Mouse (Mus musculus) kidney, postnatal 10 days (tissue): ENCODE measurements around the gene Grk3.

Experiments used
- DNase-seq: peaks from one replicate; pipeline ENCODE4 v3.0.0; 2021; ENCODE audit warnings: mixed read lengths

The Grk3 gene

DNA sequence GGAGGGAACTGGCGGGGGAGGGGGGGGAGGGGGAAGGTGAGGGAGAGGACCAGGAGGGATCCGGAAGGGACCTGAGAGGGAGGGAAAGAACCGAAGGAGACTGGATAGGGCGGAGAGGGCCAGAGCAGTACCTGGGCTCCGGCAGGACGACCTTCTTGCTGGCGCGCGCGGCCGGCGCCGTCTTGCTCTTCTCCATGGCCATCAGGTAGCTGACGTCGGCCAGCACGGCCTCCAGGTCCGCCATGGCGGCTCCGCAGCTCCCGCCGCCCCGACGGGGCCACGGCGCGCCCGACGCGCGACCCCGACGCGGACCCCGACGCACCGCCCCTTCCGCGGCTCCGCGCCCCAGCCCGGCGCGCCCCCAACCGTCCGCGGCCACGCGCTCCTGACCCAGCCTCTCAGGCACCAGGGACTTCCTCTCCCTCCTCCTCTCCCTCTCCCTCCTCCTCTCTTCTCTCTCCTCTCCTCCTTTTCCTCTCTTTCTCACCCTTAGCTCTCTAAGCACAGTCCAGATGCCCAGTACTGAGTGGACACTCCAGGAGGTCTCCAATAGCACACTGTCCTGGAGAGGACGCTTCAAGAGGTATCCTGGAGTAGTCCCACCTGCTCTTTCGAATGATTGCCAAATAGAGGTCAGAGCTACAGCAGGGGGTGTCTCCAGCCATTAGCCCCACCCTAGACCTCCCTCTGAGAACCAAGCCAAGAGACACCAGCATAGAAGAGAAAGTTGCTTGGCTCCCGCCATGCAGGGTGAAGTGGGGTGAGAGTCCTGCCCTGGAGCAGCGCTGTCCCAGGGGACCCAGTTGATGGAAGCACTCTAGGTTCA is at the start of gene Grk3:
TSS of gene Grk3 (minus strand) at position 556 of the 826 bp plus-strand sequence.
- peak; percentile 87 for DNase-seq

GRCm38 (mm10) chr5:113054308-113054707 is 38.7 kb upstream of the Grk3 start:
- DNase-seq: peak; percentile 86

DNA sequence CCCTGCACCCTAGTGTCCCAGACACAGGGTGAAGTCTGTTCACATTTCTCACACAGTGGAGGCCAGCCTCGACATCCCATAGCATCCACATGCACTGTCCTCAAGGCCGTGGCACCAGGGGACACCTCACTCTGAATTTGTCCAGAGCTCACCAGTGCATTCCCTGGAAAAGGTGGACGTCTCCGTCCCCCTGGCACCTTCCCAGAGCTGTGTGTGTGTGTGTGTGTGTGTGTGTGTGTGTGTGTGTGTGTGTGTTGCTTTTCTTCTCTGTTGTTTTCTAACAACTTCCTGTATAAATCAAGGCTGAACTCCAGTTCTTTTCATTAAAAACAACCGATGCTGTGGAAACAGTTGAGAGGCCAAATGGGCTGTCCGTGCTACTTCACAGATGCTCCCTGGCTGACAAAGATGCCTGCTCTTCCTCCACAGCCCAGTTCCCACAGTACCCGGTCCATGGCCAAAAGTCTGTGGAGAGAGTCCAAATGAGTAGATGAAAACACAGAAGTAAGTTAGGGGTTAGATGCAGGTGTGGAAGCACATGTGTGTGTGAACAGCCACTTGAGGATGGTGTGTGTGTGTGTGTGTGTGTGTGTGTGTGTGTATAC is 35.1 kb upstream of the Grk3 start:
- peak; percentile 36 for DNase-seq

DNA sequence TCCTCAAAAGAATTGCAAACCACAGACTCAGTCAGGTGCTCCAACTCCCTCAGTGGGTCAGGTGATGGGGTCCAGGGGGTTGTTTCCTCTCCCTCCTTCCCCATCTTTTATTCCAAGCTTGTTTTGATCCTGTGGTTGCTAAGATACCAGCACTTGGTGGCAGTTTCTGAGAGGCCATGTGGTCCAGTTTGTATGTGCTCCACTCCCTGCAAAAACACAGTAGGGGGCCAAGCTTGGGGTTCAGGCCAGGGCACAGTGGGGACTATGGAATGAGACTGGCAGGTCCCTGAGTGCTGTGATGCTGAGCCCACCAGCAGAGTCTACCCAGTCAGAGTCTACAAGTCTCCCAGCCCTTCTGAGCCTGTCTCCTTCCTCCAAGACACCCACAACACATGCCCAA is 34.3 kb upstream of the Grk3 start:
- DNase-seq: no peak

DNA sequence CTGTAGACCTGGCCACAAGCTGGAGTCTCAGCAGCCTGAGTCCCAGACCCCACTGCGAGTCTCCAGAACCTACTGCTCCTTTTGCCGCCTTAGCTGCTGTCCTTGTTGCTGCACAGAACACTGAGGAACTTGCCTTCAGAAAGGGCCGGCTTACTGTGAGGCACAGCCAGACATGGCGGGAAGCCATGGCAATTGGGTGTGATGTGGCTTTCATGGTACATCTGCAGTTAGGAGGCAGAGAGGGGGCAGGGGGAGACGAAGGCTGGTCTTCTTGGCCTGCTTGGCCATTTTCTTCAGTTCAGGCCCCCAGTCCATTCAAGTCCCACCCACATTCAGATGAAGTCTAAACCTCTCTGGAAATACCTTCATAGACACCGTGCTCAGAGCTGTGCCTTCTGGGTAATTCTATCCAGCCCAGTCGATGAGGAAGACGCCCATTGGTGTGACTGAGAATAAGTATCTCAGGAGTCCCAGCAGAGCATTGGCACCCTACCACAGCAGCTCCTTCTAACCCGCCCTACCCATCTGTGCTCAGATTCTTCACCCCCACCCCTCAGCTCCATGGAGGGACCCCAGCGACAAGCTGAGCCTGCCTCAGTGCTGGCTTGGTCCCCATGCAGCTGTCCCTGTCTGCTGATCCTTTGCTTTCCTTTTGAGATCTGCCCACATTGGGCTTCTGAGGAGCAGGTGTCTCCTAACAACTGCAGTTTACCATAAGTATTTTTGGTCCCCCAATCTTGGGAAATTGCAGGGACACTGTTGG is 30.1 kb upstream of the Grk3 start:
- DNase-seq: no peak

GRCm38 (mm10) chr5:113043531-113043930 is 27.9 kb upstream of the Grk3 start:
- peak; percentile 33 for DNase-seq

- DNase-seq: peak; percentile 76
Observed at GRCm38 (mm10) chr5:113041567-113042071, 26.0 kb upstream of the Grk3 start.

- peak; percentile 69 for DNase-seq
Observed at GRCm38 (mm10) chr5:113040776-113041175, 25.2 kb upstream of the Grk3 start.

GRCm38 (mm10) chr5:113038601-113039000 is 23.0 kb upstream of the Grk3 start:
- no peak for DNase-seq

- DNase-seq: no peak
Observed at GRCm38 (mm10) chr5:113035094-113036047, 19.8 kb upstream of the Grk3 start.

GRCm38 (mm10) chr5:113031201-113031754 is 15.7 kb upstream of the Grk3 start:
- no peak for DNase-seq

GRCm38 (mm10) chr5:113030082-113030481 is 14.5 kb upstream of the Grk3 start:
- peak; percentile 56 for DNase-seq

GRCm38 (mm10) chr5:113026706-113027105 is 11.1 kb upstream of the Grk3 start:
- no peak for DNase-seq

DNA sequence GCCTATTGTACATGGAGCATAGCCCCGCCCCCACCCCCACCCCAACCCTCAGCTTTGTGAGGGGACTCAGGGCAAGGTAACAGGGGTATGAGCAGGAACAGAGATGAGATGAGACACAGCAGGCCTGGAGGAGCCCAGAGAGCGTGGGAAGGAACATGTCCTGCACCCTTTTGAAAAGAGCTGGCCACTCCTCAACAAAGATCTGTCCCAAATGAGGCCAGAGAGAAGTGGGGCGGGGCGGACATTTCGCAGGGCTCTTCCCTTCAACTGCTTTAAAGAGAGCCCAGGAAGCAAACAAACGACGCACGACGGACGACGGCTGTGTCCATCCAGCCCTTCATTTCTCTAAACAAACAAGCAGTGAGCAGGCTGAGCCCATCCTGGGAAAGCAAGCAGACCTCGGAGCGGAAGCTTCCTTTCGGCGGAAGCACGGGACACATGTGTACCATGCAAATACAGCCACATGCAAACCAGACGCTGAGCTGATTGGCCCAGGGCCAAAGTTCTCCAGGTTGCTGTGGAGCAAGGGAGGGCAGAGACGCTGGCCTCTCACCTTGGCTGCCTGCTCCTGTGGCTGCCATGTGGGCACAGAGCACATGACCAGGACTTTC is 8.7 kb upstream of the Grk3 start:
- peak; percentile 78 for DNase-seq

GRCm38 (mm10) chr5:113018190-113018589 is 2.6 kb upstream of the Grk3 start:
- DNase-seq: no peak

DNA sequence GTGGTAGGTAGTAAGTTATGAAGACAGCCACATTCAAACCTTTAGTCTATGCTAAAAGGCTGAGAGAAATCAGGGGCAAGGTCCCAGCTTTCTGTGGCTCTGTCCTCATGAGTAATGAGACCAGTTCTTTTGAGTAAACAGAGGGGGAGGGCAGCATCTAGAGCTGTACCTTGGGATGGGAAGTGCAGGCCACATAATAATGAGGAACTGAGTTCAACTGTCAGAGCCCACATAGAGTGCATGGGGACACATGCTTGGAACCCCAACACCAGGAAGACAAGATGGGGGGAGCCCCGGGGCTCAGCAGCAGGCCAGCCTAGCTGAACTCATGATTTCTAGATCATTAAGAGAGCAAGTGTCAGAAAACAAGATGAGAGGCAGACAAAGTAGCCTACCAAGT is 1.4 kb upstream of the Grk3 start:
- no peak for DNase-seq

DNA sequence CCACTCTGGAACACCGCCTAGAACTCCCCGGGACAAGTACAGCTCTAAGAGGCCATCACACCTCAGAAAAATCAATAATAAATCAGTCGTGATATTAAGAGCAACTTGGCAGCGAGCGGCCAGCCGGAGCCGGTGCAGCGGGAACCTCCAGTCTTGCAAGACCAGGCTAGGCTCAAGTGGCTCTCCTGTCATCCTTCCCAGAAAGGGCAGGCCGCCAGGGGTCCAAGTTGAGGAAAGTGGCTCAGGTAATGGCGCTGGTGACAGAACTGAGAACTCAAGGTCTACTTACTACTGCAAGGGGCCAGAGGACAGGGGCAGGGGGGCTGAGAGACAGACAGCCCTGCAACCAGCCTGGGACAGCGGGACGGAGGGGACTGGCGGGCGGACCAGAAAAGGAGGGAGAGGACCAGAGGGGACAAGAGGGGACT is 769 bp downstream of the Grk3 start:
- DNase-seq: peak; percentile 67

DNA sequence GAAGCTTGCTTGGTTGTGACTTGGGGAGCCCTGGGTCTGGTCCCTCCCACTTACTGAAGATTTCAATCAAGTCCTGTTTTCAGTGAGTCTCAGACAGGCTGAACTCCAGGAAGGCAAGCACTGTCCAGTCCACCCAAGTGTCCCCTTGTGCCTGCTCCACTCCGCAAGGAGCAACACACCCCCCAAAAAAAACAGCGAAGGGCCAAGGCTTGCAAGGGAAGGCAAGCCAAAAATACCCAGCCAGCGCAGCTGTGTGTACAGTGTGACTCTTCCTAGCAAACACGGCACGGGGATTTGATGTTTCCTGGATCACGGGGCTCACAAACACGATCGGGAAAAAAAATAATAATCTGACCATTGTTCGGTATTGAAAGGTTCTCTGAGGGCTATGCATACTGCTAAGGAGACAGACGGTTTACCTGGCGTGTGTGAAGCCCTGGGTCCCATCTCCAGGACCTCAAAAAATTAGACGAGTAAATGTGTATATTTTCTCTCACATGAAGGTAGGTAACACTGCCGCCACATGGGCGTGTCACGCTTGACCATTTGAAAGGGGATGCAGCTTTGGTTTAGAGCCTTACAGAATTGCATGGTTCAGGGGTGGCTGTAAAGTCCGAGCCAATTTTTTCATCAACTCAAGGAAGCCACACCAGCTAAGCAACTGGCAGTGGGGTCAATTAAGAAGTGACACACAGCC is 1.3 kb downstream of the Grk3 start:
- DNase-seq: peak; percentile 33

- no peak for DNase-seq
Observed at GRCm38 (mm10) chr5:113011926-113012325, 3.7 kb downstream of the Grk3 start.

GRCm38 (mm10) chr5:113009183-113009820 is 6.3 kb downstream of the Grk3 start:
- no peak for DNase-seq
